Mouse (Mus musculus) monocyte, adult 5-6 weeks (primary cell): ENCODE data around the gene Rfwd3. TPM values are rescaled to one million over a fixed set of nuclear protein-coding genes. Genes with fewer than 3 reads are reported as not detected.
"Not testable (repeated sequence)": the region's sequence is repeated elsewhere in the genome, so short reads cannot be mapped to it uniquely, and the experiment has no call there.

ENCODE experiments used
- ATAC-seq: fragments of 153-309, 156-312 bp; replicated peaks from 2 replicates; pipeline ENCODE4 v1.8.0; 2017; ENCODE audit warnings: mild to moderate bottlenecking; ENCODE audit not compliant: low TSS enrichment, insufficient number of reproducible peaks, severe bottlenecking, poor library complexity, low FRiP score
- total RNA-seq: library from RNA; stranded (forward); fragments of 200-1000, 200-491, 200-594 nt; gene quantifications from 3 replicates; pipeline ENCODE4 v1.2.3, GENCODE M21; 2017

Rfwd3 gene
- 29.3 to 34.8 TPM (median 33.1 TPM) in 3 replicates for total RNA-seq

DNA sequence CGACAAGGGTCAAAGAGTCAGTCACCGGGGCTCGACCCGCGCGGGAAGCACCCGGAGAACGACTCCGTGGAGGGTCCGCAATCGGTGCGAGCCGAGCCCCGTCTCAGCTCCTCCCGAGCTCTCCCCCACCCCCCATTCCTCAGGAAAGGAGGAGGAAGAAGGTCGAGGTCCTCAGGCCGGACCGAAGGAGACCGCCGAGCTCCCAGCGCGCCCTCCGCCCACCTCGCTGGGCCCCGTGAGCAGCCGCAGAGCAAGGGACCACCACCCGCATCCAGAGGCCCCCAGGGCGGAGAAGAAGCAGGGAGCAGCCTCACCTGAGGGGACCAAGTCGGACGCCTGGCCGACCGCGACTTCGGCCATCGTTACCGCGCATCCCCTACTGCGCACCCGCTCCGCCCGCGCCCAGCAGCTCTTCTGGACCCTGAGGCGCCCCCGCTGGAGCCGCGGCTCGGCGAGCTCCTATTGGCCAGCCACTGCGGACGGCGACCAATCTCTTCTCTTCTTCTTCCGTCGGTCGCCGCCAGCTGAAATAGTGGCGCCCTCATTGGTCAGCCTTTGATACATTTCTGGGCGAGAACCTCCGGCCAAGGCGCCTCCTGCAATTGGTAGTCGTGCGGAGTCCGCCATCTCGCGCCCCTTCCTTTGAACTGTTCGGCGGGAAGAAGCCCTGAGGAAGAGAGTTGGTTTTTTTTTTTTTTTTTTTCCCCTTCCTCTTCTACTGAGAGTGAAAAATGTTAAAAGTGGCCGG, at the start of gene Rfwd3:
Rfwd3 (minus strand) TSS at position 402 of the 748 bp plus-strand sequence.
- ATAC-seq: peak; percentile 99

DNA sequence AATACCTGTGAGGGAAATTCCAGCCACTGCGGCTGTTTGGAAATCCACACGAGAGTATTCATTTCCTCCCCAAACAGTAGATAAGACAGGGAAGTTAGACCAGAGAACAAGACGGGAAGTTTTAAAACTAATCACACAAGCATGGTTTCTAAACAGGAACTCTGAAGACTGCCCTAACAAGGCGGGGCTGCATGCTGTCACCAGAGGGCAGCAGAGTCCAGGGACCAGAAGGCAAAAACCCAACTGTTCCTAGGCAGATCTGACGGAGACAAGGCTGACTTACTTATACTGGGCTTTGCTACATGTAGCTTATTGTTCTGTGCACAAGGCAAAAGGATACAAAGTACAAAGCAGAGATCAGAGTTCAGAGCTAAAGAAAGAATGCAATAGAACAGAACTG, 43.2 kb upstream of the Rfwd3 start:
- peak; percentile 87 for ATAC-seq

DNA sequence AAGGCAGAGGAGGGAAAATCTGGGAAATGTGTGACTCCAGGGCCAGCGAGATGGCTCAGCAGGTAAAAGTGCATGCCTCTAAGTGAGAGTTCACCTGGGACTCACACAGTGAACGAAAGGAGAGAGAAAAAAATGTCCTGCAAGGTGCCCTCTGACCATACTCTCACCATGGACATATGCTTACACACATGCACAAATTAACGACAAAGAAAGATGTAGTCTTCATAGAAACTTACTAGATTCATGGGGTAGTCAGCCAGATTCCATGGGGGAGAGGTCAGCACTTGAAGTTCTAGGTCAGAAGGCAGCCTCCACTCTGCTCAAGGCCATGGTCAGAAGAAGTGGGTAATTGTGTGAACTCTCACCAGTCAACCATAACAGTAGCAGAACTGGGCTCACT, 40.2 kb upstream of the Rfwd3 start:
- no peak for ATAC-seq

DNA sequence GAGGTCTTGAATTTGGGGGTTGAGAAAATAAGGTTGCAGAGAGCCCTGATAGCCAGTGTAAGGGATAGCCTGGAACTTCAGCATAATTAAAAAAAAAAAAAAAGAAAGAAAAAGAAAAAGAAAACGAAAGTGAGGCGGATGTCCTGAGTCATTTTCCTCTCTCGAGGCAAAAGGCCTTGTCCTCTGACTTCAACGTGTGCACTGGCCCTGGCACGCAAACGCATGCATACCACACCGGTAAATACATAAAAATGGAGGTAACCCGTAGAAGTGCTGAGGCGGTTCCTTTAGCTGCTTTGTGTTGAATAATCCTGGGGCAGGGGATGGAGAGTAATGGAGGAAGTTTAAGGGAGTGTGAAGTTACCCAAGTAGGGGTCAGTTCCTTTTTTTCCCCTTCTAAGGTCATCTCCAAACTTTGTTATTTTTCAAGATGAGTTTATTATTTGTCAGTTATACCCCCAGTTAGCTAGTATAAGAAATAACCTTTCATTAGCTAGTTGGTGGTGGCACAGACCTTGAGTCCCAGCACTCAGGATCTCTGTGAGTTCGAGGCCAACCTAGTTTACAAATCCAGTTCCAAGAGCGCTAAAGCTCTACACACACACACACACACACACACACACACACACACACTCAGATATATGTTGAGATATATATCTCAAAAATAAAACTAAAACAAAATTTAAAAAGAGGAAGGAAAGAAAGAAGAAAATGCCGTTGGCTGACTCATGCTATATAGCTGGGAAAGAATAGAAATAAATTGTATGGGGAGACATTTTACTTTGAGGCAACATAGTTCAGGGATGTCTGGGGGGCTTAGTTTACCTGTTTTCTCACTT, 38.6 kb upstream of the Rfwd3 start:
- peak; percentile 59; the same call in 1 of the 2 replicates for ATAC-seq

DNA sequence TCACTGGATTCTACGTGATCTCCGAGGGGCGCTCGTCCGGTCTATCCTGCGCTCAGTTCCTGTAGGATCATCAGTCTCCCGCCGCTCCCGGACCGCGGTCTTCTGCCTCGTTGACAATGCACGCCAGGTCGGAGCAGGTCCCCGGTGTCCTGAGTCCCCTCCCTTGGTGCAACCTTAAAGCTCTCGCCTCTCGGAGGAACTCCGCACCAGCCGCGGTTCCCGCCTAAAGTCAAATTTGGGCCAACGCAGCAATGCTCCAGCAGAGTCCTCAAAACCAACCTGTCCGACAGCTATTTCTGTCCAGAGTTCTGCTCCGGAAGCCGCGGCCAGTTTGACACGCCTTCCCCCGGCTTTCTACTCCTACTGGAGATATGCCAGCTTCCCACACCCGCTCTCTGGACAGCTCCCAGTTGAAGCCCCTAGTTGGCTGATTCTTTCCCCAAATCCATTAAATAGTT, 37.9 kb upstream of the Rfwd3 start, which contains the start of gene Mlkl:
Mlkl (minus strand) TSS at position 288 of the 458 bp plus-strand sequence.
- peak; percentile 33; the same call in 1 of the 2 replicates for ATAC-seq

DNA sequence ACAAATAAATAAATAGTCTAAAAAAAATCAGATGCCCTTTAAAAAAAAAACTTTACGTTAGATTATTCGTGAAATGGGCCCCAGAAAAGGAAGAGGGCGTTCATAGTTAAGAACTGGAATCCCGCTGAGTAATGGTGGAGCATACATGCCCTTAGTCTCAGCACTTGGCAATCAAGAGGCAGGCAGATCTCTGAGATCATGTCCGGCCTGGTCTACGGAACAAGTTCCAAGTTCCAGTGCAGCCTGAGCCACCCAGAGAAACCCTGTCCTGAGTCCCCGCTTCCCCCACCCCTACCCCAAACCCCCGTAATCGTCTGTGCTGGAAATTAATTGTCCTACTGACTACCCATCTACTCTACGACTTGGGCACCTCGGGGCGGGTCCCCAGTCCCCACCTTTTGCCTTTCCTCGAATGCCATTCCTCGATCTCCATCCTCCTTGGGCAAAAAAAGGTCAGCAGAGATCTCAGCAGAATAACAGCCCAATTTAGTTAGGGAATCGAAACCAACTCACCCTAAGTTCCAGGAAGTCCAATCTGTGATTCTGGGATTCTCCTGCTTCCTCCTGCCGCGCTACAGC, 37.4 kb upstream of the Rfwd3 start:
- 0 out of 2 replicates have a peak, but pooled peaks have one; percentile 33 for ATAC-seq

DNA sequence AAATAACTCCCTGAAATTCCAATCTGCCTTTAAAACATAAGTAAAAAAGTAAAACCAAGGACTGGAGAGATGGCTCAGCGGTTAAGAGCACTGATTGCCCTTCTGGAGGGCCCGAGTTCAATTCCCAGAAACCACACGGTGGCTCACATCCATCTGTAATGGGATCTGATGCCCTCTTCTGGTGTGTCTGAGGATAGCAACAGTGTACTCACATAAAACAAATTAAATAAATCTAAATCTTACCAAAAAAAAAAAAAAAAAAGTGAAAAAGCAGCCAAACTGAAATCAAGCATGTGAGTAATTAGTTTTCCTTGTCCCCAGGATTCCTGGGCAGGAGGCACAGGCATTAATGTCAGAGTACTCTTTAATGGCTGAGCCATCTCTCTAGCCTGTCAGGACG, 36.7 kb upstream of the Rfwd3 start:
- no peak for ATAC-seq

DNA sequence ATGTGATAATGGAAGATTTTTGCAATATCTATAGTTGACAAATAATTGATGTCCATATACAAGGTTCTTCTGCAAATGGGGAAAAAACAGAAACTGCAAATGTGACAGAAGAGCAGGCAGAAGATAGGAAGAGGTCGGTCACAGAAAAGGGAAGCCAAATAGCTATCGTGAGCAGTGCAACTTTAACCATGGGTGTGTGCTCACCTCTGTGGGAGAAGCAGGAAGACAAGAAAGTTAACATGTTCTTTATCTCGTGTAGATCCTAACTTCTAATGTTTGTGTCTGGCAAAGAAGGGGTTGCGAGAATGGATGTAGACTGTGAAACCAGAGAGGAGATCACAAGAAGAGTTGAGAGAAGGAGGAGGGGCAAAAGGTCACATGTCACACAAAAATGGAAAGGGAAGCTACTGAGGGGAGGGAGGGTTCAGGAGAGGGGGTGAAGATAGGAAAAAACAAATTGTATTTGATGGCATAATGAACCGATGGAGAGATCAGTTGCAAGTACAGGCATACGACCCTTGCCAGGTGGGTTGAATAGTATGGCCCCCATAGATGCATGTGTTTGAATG, 25.3 kb upstream of the Rfwd3 start:
- no peak for ATAC-seq

DNA sequence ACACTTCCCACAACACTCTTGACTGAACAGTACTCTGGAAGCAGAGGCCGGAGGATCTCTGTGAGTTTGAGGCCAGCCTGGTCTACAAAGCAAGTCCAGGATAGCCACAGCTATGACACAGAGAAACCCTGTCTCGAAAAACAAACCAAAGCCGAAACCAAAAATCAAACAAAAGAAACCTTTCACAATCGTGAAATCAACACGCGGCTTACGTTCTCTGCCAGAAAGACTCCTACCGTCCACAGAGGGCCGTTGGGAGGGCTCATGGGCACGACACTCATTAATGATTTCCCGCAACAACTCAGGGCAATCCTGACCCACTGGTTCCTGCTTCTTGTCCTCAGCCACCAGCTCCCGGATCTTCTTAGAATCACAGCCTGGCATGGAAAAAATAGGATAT, 14.7 kb upstream of the Rfwd3 start:
- ATAC-seq: no peak

DNA sequence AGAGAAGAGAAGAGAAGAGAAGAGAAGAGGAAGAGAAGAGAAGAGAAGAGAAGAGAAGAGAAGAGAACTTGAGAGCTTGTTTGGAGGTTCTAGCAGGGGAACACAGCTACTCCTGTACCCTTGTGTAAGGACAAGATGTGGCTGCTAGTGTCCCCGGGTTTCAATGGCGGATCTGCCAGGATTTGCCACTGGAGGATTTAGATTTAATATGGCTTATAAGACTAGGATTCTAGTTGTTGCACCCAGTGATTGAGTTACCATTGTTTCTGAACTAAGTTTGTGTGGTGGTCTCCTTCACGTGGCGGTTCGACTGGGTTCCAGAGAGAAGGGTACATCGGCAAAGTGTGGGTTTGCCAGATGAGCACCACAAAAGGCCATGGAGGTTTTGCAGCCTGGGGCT, 13.9 kb upstream of the Rfwd3 start:
- ATAC-seq: not testable (repeated sequence)

DNA sequence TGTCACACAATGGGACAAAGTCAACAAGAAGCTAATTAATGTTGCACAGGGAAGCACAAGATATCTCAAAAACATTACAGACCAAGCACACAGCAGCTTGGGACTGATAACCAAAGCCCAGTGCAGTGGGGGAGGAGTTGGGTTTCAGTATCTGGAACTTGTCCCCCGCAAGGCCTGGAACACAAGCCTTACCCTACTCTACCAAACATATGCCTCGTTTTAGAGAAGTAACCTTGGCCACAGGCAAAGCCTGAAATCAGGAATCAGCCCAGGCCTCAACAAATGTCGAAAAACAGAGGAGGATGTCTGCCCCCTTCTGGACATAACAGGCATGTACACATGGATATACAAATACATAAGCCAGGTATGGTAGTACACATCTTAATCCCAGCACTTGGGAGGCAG, 12.7 kb upstream of the Rfwd3 start:
- no peak for ATAC-seq

DNA sequence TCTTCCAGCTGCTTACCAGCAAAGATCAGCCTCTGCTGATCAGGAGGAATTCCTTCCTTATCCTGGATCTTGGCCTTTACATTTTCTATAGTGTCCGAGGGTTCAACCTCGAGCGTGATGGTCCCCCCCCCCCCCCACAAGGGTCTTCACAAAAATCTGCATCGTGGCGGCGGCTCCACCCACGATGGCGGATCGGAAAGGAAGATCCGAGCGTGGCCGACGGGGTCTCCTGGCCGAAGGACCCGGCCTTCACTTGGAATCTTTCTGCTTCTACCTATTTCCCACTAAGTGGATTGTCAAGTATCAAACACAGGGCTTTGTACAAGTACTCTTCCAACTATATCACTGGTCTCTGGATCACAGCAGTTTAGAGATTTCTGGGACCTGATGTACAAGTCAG, 10.0 kb upstream of the Rfwd3 start:
- not testable (repeated sequence) for ATAC-seq

DNA sequence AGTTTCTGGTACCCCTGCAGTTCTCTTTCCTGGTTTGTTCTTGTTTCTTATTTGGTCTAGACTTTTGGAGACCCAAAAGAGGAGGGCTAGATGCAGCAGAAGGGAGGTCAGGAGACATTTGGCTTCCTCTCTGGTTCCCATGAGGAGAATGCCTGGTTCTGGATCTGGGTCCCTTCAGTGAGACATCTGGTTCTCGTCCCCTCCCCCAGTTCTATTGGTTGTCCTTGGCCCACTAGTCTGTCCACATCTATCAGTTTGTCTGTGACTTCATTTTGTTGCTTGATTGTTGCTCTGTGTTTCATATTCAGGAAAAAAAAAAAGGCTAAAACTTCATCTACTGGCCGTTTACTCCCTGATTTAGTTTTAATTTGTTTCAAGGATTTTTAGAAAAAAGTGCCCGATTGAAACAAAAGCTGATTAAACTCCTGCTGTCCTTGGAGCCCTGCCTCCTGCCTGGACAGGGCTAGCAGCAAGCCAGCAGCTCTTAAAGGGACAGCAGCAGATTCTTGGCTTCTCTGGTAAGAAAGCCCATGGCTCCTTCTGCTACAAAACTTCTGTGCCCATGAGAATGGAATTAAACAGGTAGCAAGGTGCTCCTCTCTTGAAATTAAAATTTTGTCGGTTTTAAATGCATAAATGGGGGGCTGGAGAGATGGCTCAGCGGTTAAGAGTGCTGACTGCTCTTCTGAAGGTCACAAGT, 5.2 kb upstream of the Rfwd3 start:
- ATAC-seq: no peak

DNA sequence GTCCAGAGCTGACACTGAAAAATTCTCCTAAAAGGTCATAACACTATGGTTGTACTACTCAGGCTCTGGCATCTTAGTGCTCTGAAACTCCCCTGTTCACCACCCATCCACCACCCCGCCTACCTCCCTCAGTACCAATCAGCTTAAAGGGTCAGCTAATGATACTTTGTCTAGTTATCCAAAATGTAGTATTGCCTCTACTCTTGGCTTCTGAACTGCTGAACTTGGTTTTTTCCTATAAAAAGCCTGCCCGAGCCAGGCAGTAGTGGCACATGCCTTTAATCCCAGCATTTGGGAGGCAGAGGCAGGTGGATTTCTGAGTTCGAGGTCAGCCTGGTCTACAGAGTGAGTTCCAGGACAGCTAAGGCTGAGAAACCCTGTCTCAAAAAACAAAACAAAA, 4.3 kb upstream of the Rfwd3 start:
- no peak for ATAC-seq

DNA sequence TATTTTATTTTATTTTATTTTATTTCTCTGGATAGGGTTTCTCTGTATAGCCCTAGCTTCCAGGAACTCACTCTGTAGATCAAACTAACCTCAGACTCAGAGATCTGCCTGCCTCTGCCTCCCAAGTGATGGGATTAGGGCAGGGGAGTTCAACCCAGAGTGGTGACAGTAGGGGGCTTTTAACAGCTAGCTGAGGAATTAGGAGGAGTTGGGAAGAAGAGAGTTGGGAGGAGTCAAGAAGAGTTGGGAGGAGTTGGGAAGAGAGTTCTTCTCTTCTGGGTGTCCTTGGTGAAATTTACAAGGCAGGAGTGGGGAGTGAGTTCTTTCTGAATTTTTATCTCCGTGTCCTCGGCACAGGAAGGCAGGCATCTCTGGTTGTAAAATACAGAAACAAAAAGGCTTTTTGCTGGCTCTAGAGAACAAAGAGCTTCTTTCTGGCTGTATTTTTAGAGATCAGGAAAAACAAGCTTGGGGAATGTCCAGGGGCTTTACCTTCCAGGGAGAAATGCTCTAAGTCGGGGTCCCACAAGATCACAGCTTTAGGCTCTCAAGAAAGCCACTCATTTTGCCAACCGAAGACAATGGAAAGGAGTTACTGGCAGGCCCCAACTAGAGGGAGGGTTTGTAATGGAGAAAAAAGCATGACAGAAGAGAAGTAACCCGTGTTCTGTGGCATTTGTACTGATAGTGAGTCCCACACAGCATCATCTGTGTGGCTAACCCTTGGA, 3.2 kb upstream of the Rfwd3 start:
- not testable (repeated sequence) for ATAC-seq

DNA sequence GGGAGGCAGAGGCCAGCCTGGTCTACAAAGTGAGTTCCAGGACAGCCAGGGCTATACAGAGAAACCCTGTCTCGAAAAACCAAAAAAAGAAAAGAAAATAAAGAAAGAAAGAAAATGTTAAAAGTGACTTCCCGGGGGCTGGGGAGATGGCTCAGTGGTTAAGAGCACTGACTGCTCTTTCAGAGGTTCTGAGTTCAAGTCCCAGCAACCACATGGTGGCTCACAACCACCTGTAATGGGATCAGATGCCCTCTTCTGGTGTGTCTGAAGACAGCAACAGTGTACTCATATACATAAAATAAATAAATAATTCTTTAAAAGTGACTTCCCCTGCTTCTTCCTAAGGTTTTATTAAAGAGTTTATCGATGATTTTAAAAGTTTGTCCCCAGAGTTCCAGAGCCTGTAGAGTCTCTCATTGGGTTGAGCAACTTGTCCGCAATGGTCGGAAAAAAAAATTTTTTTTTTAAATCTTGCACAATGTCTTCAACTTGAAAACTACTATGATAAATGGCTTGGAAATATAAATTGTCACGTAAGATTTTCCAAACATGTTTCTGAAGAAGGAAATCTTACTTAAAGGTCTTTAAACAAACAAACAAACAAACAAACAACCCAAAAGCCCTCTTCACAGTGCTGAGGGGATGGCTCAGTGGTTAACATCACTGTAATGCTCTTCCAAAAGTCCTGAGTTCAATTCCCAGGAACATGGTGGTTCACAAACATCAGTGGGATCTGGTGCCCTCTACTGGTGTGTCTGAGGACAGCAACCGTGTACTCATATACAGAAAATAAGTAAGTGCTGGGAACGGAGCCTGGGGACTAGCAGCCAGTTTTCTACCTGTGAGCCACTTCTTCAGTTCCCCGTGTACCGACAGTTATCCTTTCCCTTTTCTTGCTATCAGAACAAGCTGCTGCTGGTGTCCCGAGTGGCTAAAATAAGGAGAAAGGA, 850 bp upstream of the Rfwd3 start:
- no peak for ATAC-seq

DNA sequence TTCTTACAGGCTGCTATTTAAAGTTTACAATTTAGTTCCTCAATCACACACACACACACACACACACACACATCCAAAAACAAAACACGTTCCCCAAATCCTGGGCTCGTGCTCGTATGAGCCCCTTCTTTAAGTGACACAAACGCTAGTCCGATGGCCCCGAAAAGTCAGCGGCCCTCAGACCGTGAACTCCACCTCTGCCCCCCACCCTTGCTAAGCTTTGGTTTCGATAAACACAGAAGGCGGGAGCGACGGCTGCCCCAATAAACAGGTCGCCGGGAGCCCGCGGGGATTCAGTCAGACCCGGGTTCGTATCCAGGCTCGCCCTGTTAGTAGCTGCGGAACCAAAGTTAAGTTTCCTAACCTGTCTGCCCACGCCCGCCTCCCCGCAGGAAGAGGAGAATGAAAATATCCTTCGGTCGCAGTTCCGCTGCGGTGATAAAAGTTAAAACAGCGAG, 630 bp downstream of the Rfwd3 start:
- peak; percentile 20 for ATAC-seq
